Mouse (Mus musculus) heart, embryonic 16.5 days (tissue): Measurements from ENCODE around the gene Hnrnpl. TPM values are rescaled to one million over a fixed set of nuclear protein-coding genes. Genes with fewer than 3 reads are reported as not detected.

ENCODE experiments used
- ATAC-seq: fragments of 200-750 bp; cut with Nextera tagmentation; replicated peaks from 2 replicates; pipeline ENCODE4 v1.8.0; 2017; ENCODE audit warnings: moderate number of reproducible peaks; ENCODE audit not compliant: insufficient read depth, low FRiP score; ENCODE audit errors: extremely low read depth
- H3K27ac ChIP-seq: fragments of 300-500 bp; sonication (generic); 2 replicates; pipeline ENCODE4 v1.5.1; 2014; ENCODE audit warnings: mild to moderate bottlenecking, low read length, control low read depth, moderate library complexity
- H3K27me3 ChIP-seq: fragments of 300-500 bp; sonication (generic); 2 replicates; pipeline ENCODE4 v1.6.1; 2014; ENCODE audit warnings: low read length, mixed read lengths; ENCODE audit not compliant: control insufficient read depth, insufficient read depth
- H3K36me3 ChIP-seq: fragments of 300-500 bp; sonication (generic); 2 replicates; pipeline ENCODE4 v1.6.1; 2014; ENCODE audit not compliant: control insufficient read depth, insufficient read depth
- H3K4me1 ChIP-seq: fragments of 300-500 bp; sonication (generic); 2 replicates; pipeline ENCODE4 v1.6.1; 2014; ENCODE audit warnings: low read length, mixed read lengths; ENCODE audit not compliant: control insufficient read depth, insufficient read depth
- H3K4me2 ChIP-seq: fragments of 300-500 bp; sonication (generic); 2 replicates; pipeline ENCODE4 v1.6.1; 2014; ENCODE audit warnings: low read depth, mild to moderate bottlenecking, control low read depth, low read length
- H3K4me3 ChIP-seq: fragments of 300-500 bp; sonication (generic); 2 replicates; pipeline ENCODE4 v1.5.1; 2014; ENCODE audit warnings: mild to moderate bottlenecking, control low read depth, low read length
- H3K9ac ChIP-seq: fragments of 300-500 bp; sonication (generic); 2 replicates; pipeline ENCODE4 v1.6.1; 2014; ENCODE audit warnings: low read length, control low read depth
- H3K9me3 ChIP-seq: fragments of 300-500 bp; sonication (generic); replicated peaks from 2 replicates; pipeline ENCODE4 v1.6.1; 2016; ENCODE audit warnings: low read length; ENCODE audit not compliant: control insufficient read depth
- WGBS: fragments of 180-500 bp; shearing (Covaris S2); extraction: QIAGEN DNeasy Blood & Tissue Kit; methylation state at CpG from one replicate; pipeline ENCODE4 v1.1.7; 2014; 5-methylcytosine and 5-hydroxymethylcytosine counted together
- polyA plus RNA-seq: library from polyadenylated mRNA; unstranded; fragments of >200 nt; fragmentation: Nextera tagmentation; extraction: Ambion mirVana; gene quantifications from 2 replicates; pipeline ENCODE4 v1.2.1, GENCODE M21; 2015

The Hnrnpl gene
- polyA plus RNA-seq, 1 experiment from 2014 or later, result 139 TPM

DNA sequence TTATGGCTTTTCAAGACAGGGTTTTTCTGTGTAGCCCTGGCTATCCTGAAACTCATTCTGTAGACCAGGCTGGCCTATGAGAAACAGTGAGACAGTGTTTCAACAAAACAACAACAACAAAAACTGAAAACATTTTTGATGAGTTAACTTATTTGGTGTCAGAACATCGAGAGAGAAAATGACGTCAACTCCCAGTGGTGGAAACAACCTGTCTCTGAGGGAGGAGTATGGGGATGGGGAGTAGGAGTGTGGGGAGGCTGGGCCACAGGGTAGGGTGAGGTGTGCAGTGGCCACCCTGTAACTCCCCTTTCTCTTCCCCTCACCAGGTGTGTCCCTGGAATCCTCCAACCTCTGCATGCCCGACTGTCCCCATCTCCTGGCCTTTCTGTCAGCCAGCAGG, 13.8 kb upstream of the Hnrnpl start:
- Histone ChIP-seq H3K9me3 (no peaks in the 10 kb centered on the region), H3K4me1 (peaks cover 4% of the 10 kb centered on the region), H3K36me3 (no peaks in the 10 kb centered on the region), H3K27ac (no peak overlapping the region), H3K9ac (no peak overlapping the region), H3K27me3 (no peaks in the 10 kb centered on the region), H3K4me2 (no peak overlapping the region), H3K4me3 (no peak overlapping the region)
- ATAC-seq, result no peak
- 84% methylated on average over 3 of the region's 3 CpGs for WGBS

DNA sequence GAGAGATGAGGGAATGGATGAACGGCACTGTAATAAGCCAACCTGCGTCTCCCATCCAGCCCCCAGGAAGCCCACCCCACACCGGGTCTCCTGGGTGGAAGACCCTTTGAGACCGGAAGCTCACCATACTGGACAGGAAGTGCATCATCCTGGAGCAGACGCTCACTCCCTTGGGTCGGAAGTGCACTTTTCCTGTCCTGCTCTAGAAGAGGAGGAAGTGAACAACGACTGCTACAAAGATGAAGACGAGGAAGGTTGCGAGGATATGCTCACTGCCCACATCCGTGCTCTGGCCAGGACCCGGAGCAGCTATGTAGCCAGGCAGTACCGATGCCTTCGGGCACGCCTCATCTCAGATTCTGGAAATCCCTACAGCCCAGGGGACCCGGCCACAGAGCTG, 12.5 kb upstream of the Hnrnpl start:
- peak overlapping the region; percentile 73 for H3K27ac ChIP-seq
- H3K9ac ChIP-seq, result peak overlapping the region; percentile 69
- no peaks in the 10 kb centered on the region for H3K27me3 ChIP-seq
- H3K9me3 ChIP-seq, result no peaks in the 10 kb centered on the region
- peak overlapping the region; percentile 61 for H3K4me2 ChIP-seq
- ATAC-seq, result no peak
- 63% methylated on average over 15 of the region's 15 CpGs for WGBS
- peaks cover 4% of the 10 kb centered on the region for H3K4me1 ChIP-seq
- no peaks in the 10 kb centered on the region for H3K36me3 ChIP-seq
- peak overlapping the region; percentile 39 for H3K4me3 ChIP-seq

DNA sequence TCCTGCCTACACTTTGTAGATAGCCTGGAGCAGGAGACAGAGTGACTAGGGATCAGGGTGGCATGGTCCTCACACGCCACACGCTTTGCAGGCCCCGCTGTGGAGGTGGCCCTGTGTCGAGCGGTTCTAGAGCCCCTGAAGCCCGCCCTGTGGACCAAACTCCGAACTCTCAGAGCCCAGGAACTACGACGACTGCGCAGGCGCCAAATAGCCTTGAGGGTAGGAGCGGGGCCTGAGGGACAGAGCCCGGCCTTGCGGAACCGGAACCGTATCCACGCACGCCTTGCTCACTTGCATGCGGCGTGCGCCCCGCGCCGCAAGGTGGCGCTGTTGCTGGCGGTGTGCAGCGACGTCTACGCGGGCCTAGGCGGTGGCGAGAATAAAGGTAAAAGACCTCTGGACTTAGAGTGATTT, 11.8 kb upstream of the Hnrnpl start:
- 13% methylated on average over 32 of the region's 32 CpGs for WGBS

DNA sequence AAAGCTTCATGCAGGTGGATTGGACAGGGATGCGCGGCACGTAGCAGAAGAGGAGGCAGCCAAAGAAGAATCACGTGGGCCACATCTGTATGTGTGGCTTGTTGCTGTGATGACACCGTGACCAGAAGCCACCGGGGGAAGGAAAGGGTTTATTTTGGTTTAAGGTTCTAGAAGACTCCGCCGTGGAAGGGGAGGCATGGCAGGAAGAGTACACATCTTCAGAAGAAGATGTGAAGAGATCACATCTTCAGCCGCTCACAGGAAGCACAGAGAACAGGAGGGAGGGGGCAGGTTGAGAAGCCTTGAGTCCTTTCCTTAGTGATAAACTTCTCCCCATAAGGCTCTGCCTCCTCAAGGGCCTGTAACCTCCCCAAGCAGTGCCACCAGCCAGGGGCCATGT, 8.3 kb upstream of the Hnrnpl start:
- Histone ChIP-seq H3K9ac (no peak overlapping the region), H3K36me3 (no peaks in the 10 kb centered on the region), H3K4me1 (peaks cover 32% of the 10 kb centered on the region), H3K4me3 (no peak overlapping the region), H3K4me2 (no peak overlapping the region), H3K9me3 (no peaks in the 10 kb centered on the region), H3K27ac (no peak overlapping the region), H3K27me3 (no peaks in the 10 kb centered on the region)
- WGBS, result 86% methylated on average over 9 of the region's 9 CpGs
- ATAC-seq, result no peak

More for the DNA sequence above, 11.8 kb upstream of the Hnrnpl start:
- Histone ChIP-seq H3K4me2 (peak overlapping the region; percentile 61), H3K4me3 (peak overlapping the region; percentile 39), H3K9ac (peak overlapping the region; percentile 69), H3K27ac (peak overlapping the region; percentile 73), H3K27me3 (no peaks in the 10 kb centered on the region), H3K9me3 (no peaks in the 10 kb centered on the region), H3K4me1 (peaks cover 5% of the 10 kb centered on the region), H3K36me3 (no peaks in the 10 kb centered on the region)
- ATAC-seq, result peak; percentile 63

DNA sequence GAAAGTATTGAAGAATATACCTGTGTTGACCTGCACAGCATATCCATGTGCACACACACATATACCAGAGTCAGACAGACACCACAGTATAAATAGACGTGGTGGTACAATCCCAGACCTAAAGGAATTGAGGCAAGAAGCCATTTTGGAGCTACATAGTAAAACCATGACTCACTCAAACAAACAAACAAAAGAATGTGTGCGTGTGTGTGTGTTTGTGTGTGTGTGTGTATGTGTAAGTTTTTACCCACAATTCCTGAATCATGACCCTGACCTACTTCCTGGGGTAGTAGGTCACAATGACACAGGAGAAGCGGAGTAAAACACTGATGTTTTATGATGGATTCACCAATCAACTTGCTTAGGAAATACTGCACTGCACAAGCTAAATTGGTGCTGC, 6.9 kb upstream of the Hnrnpl start:
- peak overlapping the region; percentile 95 for H3K27ac ChIP-seq
- H3K4me3 ChIP-seq, result no peak overlapping the region
- peaks cover 32% of the 10 kb centered on the region for H3K4me1 ChIP-seq
- no peak overlapping the region for H3K4me2 ChIP-seq
- 79% methylated on average over 3 of the region's 3 CpGs for WGBS
- no peak overlapping the region for H3K9ac ChIP-seq
- H3K9me3 ChIP-seq, result no peaks in the 10 kb centered on the region
- ATAC-seq, result no peak
- H3K36me3 ChIP-seq, result no peaks in the 10 kb centered on the region
- no peaks in the 10 kb centered on the region for H3K27me3 ChIP-seq

DNA sequence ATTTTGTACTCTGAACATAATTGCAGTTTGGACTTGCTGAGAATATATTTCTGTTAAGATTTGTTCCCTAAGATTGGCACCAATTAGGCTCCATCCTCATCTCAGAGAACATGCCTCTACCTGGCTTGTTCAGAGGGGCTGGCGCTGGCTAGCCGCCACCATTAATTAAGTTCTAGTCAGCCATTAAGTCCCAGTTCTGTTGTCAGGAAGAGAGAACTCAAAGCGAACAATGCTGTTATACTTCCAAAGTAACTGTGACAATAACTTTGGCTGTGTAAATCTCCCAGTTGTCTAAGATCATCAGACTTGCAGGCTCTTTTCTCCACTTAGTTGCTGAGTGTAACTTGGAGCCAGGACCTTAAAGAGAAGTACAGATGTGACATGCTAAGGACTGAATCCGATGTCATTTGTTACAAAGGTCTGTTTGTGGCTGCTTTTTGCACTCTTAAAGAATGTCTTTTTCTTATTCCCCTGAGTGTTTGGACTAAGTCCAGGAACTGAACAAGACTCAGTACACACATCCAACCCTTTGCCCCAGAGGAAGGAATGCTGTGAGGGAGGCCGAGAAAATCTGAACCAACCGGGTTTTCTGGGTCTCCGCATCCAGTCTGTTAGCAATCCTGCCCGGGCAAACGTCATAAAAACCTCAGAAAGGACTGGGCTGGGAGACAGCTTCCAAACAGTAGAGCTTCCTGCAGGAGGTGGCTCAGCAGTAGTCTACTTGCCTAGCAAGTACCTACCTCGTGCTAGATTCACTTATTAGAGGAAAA, 6.3 kb upstream of the Hnrnpl start:
- Histone ChIP-seq H3K9ac (peak overlapping the region; percentile 62), H3K36me3 (no peaks in the 10 kb centered on the region), H3K4me1 (peaks cover 31% of the 10 kb centered on the region), H3K4me3 (peak overlapping the region; percentile 11; the same call in 1 of the 2 replicates), H3K27ac (peak overlapping the region; percentile 95), H3K27me3 (no peaks in the 10 kb centered on the region), H3K4me2 (peak overlapping the region; percentile 36; the same call in 1 of the 2 replicates), H3K9me3 (no peaks in the 10 kb centered on the region)
- WGBS, result 32% methylated on average over 10 of the region's 10 CpGs
- no peak; the same call in 1 of the 2 replicates for ATAC-seq

DNA sequence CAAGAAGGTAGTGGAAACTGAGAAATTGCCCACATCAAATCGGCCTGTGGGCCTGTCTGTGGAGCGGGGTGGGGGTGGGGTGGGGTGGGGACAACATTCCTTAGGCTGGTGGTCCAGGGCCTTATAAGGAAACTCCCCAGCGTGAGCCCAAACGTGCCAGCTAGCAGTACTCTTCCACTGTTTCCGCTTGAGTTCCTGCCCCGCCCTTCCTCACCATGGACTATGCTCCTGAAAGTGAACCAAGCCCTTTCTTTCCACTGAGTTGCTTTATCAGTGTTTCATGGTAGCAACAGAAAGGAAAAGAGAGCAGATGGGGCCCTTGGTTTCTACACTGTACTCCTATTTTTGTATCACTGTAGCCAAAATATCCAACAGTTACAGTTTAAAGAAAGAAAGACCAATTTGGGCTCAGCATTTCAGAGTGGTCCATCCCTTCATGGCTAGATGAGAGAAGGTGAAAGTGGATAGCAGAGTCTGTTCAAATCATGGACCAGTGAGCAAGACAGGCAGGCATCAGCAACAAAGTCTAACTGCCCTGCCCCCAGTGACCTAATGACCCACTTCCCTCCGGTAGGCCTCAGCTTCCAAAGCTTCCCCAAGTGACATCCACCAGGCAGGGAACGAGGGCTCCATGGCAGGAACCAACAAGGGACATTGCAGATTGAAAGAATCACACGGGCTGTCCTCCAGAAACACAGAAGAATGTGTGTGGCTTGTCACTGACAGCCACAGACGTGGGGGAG, 5.3 kb upstream of the Hnrnpl start:
- no peaks in the 10 kb centered on the region for H3K9me3 ChIP-seq
- H3K4me1 ChIP-seq, result peaks cover 36% of the 10 kb centered on the region
- ATAC-seq, result peak; percentile 59; the same call in 1 of the 2 replicates
- H3K27me3 ChIP-seq, result no peaks in the 10 kb centered on the region
- peak overlapping the region; percentile 36; the same call in 1 of the 2 replicates for H3K4me2 ChIP-seq
- no peaks in the 10 kb centered on the region for H3K36me3 ChIP-seq
- H3K4me3 ChIP-seq, result no peak overlapping the region
- WGBS, result 7% methylated on average over 10 of the region's 10 CpGs
- peak overlapping the region; percentile 62 for H3K9ac ChIP-seq
- peak overlapping the region; percentile 95 for H3K27ac ChIP-seq

DNA sequence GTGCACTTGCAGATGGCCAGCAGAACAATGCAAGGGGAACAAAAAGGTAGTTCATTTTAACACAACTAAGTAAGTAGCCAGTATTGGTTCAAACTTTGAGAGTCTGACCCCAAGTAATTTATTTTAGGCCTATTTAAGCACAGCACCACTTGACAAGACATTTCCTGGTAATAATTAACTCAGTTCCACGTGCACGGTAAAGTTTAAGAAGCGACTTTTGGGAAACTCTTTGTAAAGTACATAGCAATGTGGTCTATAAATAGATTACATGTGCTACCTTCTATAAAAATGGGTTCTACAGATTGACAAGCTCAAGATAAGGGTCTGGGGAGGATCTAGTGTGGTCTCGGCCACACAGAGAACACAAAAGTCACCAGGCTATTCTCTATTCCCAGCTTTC, 4.6 kb upstream of the Hnrnpl start:
- Histone ChIP-seq H3K27ac (peak overlapping the region; percentile 95), H3K27me3 (no peaks in the 10 kb centered on the region), H3K9ac (peak overlapping the region; percentile 22), H3K36me3 (no peaks in the 10 kb centered on the region), H3K4me1 (peaks cover 39% of the 10 kb centered on the region), H3K4me2 (no peak overlapping the region), H3K9me3 (no peaks in the 10 kb centered on the region), H3K4me3 (no peak overlapping the region)
- 20% methylated on average over 4 of the region's 4 CpGs for WGBS
- no peak for ATAC-seq

DNA sequence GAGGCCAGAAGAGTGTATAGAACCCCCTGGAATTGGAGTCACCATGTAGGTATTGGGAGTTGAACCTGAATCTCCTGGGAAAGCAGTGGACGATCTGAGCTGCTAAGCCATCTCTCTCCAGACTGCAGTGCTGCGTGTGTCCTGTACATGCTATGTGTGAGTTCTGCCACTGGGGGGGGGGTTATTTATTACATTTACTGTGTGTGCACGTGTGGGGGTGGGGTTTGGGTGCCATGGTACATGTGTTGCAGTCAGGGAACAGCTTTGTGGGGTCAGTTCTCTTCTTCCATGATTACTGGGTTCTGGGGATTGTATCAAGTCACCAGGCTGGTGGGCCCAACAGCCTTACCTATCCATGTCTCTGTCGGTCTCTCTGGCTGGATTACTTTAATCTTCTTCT, 1.5 kb upstream of the Hnrnpl start:
- ATAC-seq, result no peak
- no peaks in the 10 kb centered on the region for H3K9me3 ChIP-seq
- 84% methylated on average over 4 of the region's 4 CpGs for WGBS
- H3K36me3 ChIP-seq, result no peaks in the 10 kb centered on the region
- no peaks in the 10 kb centered on the region for H3K27me3 ChIP-seq
- peaks cover 36% of the 10 kb centered on the region for H3K4me1 ChIP-seq
- H3K9ac ChIP-seq, result no peak overlapping the region
- no peak overlapping the region for H3K4me3 ChIP-seq
- H3K4me2 ChIP-seq, result no peak overlapping the region
- no peak overlapping the region for H3K27ac ChIP-seq
